Mouse (Mus musculus): Measurements from ENCODE around the gene Apoc1.

Gene Apoc1

GRCm38 (mm10) chr7:19685374-19685773, 7.1 kb downstream of the Apoc1 start:
- no peak for DNase-seq (ENCODE audit: low read depth)

- DNase-seq (ENCODE audit: low read depth) = no peak
Observed at GRCm38 (mm10) chr7:19683771-19684201, 8.7 kb downstream of the Apoc1 start.

GRCm38 (mm10) chr7:19682979-19683378, 9.5 kb downstream of the Apoc1 start:
- no peak for DNase-seq (ENCODE audit: low read depth)

GRCm38 (mm10) chr7:19681202-19681694, 11.2 kb downstream of the Apoc1 start, which contains the start of the genes Gm44805 and Apoc4:
Gm44805 (minus strand) TSS chr7:19681423.
Apoc4 (minus strand) TSS chr7:19681479.
- no peak for DNase-seq (ENCODE audit: low read depth)

- no peak for DNase-seq (ENCODE audit: low read depth)
Observed at GRCm38 (mm10) chr7:19680702-19681101, 11.8 kb downstream of the Apoc1 start.

- DNase-seq (ENCODE audit: low read depth) = no peak
Observed at GRCm38 (mm10) chr7:19678901-19679300, 13.6 kb downstream of the Apoc1 start.

- DNase-seq (ENCODE audit: low read depth) = no peak
Observed at GRCm38 (mm10) chr7:19677872-19678271, 14.6 kb downstream of the Apoc1 start, which contains the start of gene Apoc2. Apoc2 (minus strand) TSS chr7:19677941.

GRCm38 (mm10) chr7:19676662-19677061, 15.8 kb downstream of the Apoc1 start:
- no peak for DNase-seq (ENCODE audit: low read depth)

- no peak for DNase-seq (ENCODE audit: low read depth)
Observed at GRCm38 (mm10) chr7:19675824-19676223, 16.6 kb downstream of the Apoc1 start.

GRCm38 (mm10) chr7:19673083-19673699, 19.3 kb downstream of the Apoc1 start:
- DNase-seq (ENCODE audit: low read depth) = no peak

GRCm38 (mm10) chr7:19671511-19671910, 20.9 kb downstream of the Apoc1 start:
- no peak for DNase-seq (ENCODE audit: low read depth)

- peak; percentile 96 for DNase-seq (ENCODE audit: low read depth)
Observed at GRCm38 (mm10) chr7:19668947-19669721, 23.3 kb downstream of the Apoc1 start.

- no peak for DNase-seq (ENCODE audit: low read depth)
Observed at GRCm38 (mm10) chr7:19667434-19667833, 25.0 kb downstream of the Apoc1 start.

GRCm38 (mm10) chr7:19666750-19667149, 25.7 kb downstream of the Apoc1 start:
- DNase-seq (ENCODE audit: low read depth) = no peak

- DNase-seq (ENCODE audit: low read depth) = peak; percentile 96
Observed at GRCm38 (mm10) chr7:19664955-19665841, 27.3 kb downstream of the Apoc1 start, which contains the start of gene Clptm1. Clptm1 (minus strand) TSS chr7:19665033.

GRCm38 (mm10) chr7:19664455-19664954, 28.0 kb downstream of the Apoc1 start:
- DNase-seq (ENCODE audit: low read depth) = no peak

GRCm38 (mm10) chr7:19663940-19664339, 28.5 kb downstream of the Apoc1 start:
- DNase-seq (ENCODE audit: low read depth) = no peak

- no peak for DNase-seq (ENCODE audit: low read depth)
Observed at GRCm38 (mm10) chr7:19652614-19653013, 39.8 kb downstream of the Apoc1 start.

GRCm38 (mm10) chr7:19651063-19651786, 41.2 kb downstream of the Apoc1 start:
- DNase-seq (ENCODE audit: low read depth) = no peak

GRCm38 (mm10) chr7:19641223-19641622, 51.2 kb downstream of the Apoc1 start:
- DNase-seq (ENCODE audit: low read depth) = no peak
